ENCODE assay signal across 15 mouse cellular contexts in the genomic region with DNA sequence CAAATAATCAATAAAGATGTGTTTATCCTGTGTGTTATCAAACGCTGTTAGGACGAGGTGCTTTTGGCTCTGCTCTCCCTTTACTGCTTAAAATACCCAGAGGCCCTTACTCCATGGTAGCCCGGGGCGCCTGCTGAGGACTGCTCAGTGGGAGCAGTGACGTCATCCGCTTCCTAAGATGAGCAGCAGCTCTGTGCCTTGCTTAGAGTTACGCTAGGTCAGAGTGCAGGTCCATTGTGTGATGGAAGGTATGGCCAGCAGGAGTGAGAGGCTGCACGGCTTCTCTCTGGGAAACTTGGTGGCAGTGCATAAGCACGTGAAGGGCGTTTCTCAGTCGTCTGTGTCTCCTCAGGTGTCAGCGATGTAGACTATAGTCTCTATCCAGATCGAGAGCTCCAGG.
"Had no signal": no experiment of that assay in that cellular context is flagged by ENCODE, and none has a peak within 500 bp of the region (broad histone marks: within the 10 kb centered on the region; RNA-seq: fewer than 3 reads in every experiment).

No protein-coding gene starts in this region.

- H3K4me1 ChIP-seq: megakaryocyte, embryonic 14.5 days; midbrain, embryonic 13.5 days; midbrain, embryonic 15.5 days; neural tube, embryonic 12.5 days; stomach, embryonic 15.5 days had no signal

- H3K4me2 ChIP-seq: lung, embryonic 14.5 days; midbrain, embryonic 11.5 days; midbrain, embryonic 13.5 days; midbrain, embryonic 15.5 days; neural tube, embryonic 12.5 days; stomach, embryonic 15.5 days had no signal

- H3K9ac ChIP-seq: lung, embryonic 14.5 days; midbrain, embryonic 13.5 days; midbrain, embryonic 15.5 days; neural tube, embryonic 12.5 days; stomach, embryonic 15.5 days had no signal

- H3K9me3 ChIP-seq: megakaryocyte, embryonic 14.5 days; midbrain, embryonic 13.5 days; midbrain, embryonic 15.5 days; neural tube, embryonic 12.5 days; stomach, embryonic 15.5 days had no signal

- ATAC-seq: midbrain, embryonic 13.5 days; midbrain, embryonic 15.5 days had no signal

- H3K4me3 ChIP-seq: megakaryocyte, embryonic 14.5 days; midbrain, embryonic 13.5 days; midbrain, embryonic 15.5 days; neural tube, embryonic 12.5 days; stomach, embryonic 15.5 days had no signal

- DNase-seq: lung, adult 18-20 months; lung, embryonic 14.5 days; lung, postnatal 10 days; lung, postnatal 4 days; right cerebral cortex, postnatal 14 days; thymus, adult 2 months; thymus, postnatal 25 days; thymus, postnatal 4 days had no signal

- H3K27ac ChIP-seq: midbrain, embryonic 13.5 days; midbrain, embryonic 15.5 days; neural tube, embryonic 12.5 days; stomach, embryonic 15.5 days; stomach, postnatal 0 days had no signal

- H3K27me3 ChIP-seq: megakaryocyte, embryonic 14.5 days; midbrain, embryonic 13.5 days; midbrain, embryonic 15.5 days; neural tube, embryonic 12.5 days; stomach, embryonic 15.5 days had no signal
